Mouse (Mus musculus): ENCODE measurements around the gene Itga10.
"Not testable (repeated sequence)": the region's sequence is repeated elsewhere in the genome, so short reads cannot be mapped to it uniquely, and the experiment has no call there.

The Itga10 gene

GRCm38 (mm10) chr3:96680269-96680956, 35.0 kb downstream of the Itga10 start:
- no peak for DNase-seq (ENCODE audit: low read depth)

GRCm38 (mm10) chr3:96683496-96683895, 38.1 kb downstream of the Itga10 start:
- no peak for DNase-seq (ENCODE audit: low read depth)

- DNase-seq (ENCODE audit: low read depth): no peak
Measured at GRCm38 (mm10) chr3:96684151-96684821, 38.9 kb downstream of the Itga10 start.

- DNase-seq (ENCODE audit: low read depth): no peak
Measured at GRCm38 (mm10) chr3:96684822-96685156, 39.4 kb downstream of the Itga10 start.

- DNase-seq (ENCODE audit: low read depth): not testable (repeated sequence)
Measured at GRCm38 (mm10) chr3:96686057-96686456, 40.7 kb downstream of the Itga10 start.

- no peak for DNase-seq (ENCODE audit: low read depth)
Measured at GRCm38 (mm10) chr3:96688854-96689253, 43.5 kb downstream of the Itga10 start.

- DNase-seq (ENCODE audit: low read depth): peak; percentile 51
Measured at GRCm38 (mm10) chr3:96690298-96690697, 44.9 kb downstream of the Itga10 start.

- no peak for DNase-seq (ENCODE audit: low read depth)
Measured at GRCm38 (mm10) chr3:96692506-96692905, 47.1 kb downstream of the Itga10 start.

- no peak for DNase-seq (ENCODE audit: low read depth)
Measured at GRCm38 (mm10) chr3:96693579-96693978, 48.2 kb downstream of the Itga10 start.

GRCm38 (mm10) chr3:96696198-96696765, 50.9 kb downstream of the Itga10 start, which contains the start of gene Pias3:
Gene Pias3, plus strand, starts transcription at chr3:96696384.
- peak; percentile 78 for DNase-seq (ENCODE audit: low read depth)

- peak; percentile 87 for DNase-seq (ENCODE audit: low read depth)
Measured at GRCm38 (mm10) chr3:96696766-96697732, 51.7 kb downstream of the Itga10 start.

- no peak for DNase-seq (ENCODE audit: low read depth)
Measured at GRCm38 (mm10) chr3:96698993-96699690, 53.8 kb downstream of the Itga10 start.

- DNase-seq (ENCODE audit: low read depth): peak; percentile 72
Measured at GRCm38 (mm10) chr3:96700376-96700775, 55.0 kb downstream of the Itga10 start.

- DNase-seq (ENCODE audit: low read depth): no peak
Measured at GRCm38 (mm10) chr3:96701003-96701402, 55.6 kb downstream of the Itga10 start.

- peak; percentile 58 for DNase-seq (ENCODE audit: low read depth)
Measured at GRCm38 (mm10) chr3:96704778-96705177, 59.4 kb downstream of the Itga10 start.

- no peak for DNase-seq (ENCODE audit: low read depth)
Measured at GRCm38 (mm10) chr3:96706217-96706616, 60.8 kb downstream of the Itga10 start.

GRCm38 (mm10) chr3:96706984-96707383, 61.6 kb downstream of the Itga10 start:
- DNase-seq (ENCODE audit: low read depth): no peak

GRCm38 (mm10) chr3:96707903-96708683, 62.7 kb downstream of the Itga10 start, which contains the start of gene Nudt17:
Gene Nudt17, minus strand, starts transcription at chr3:96708562.
- DNase-seq (ENCODE audit: low read depth): peak; percentile 79

- no peak for DNase-seq (ENCODE audit: low read depth)
Measured at GRCm38 (mm10) chr3:96708684-96709064, 63.3 kb downstream of the Itga10 start.

All from induced T-regulatory cell, adult 2 months (primary cell).